Mouse (Mus musculus) NIH3T3 (cell line): ENCODE data around the gene D17Wsu92e.

Source experiments
- DNase-seq: peaks from one replicate; pipeline ENCODE4 v3.0.0-alpha.2; 2012; ENCODE audit warnings: low read depth

The D17Wsu92e gene

GRCm38 (mm10) chr17:27790015-27790414 is 30.4 kb downstream of the D17Wsu92e start:
- DNase-seq: no peak

- DNase-seq: no peak
These were observed 31.8 kb downstream of the D17Wsu92e start for GRCm38 (mm10) chr17:27788456-27789172.

- DNase-seq: no peak
These were observed 36.9 kb downstream of the D17Wsu92e start for GRCm38 (mm10) chr17:27783567-27783966.

GRCm38 (mm10) chr17:27781059-27781687 is 39.3 kb downstream of the D17Wsu92e start:
- peak; percentile 66 for DNase-seq

- DNase-seq: no peak
These were observed 40.7 kb downstream of the D17Wsu92e start for GRCm38 (mm10) chr17:27779755-27780154.

- DNase-seq: no peak
These were observed 41.6 kb downstream of the D17Wsu92e start for GRCm38 (mm10) chr17:27778671-27779355.

- DNase-seq: no peak
These were observed 42.6 kb downstream of the D17Wsu92e start for GRCm38 (mm10) chr17:27777823-27778222.

- DNase-seq: no peak
These were observed 46.2 kb downstream of the D17Wsu92e start for GRCm38 (mm10) chr17:27774198-27774597.

GRCm38 (mm10) chr17:27771616-27772015 is 48.8 kb downstream of the D17Wsu92e start:
- DNase-seq: no peak

- peak; percentile 91 for DNase-seq
These were observed 51.5 kb downstream of the D17Wsu92e start for GRCm38 (mm10) chr17:27768817-27769542.

- DNase-seq: peak; percentile 93
These were observed 52.9 kb downstream of the D17Wsu92e start for GRCm38 (mm10) chr17:27767543-27767942.

- no peak for DNase-seq
These were observed 53.3 kb downstream of the D17Wsu92e start for GRCm38 (mm10) chr17:27767120-27767519.

- DNase-seq: peak; percentile 92
These were observed 55.4 kb downstream of the D17Wsu92e start for GRCm38 (mm10) chr17:27765066-27765465.

GRCm38 (mm10) chr17:27764453-27764852 is 56.0 kb downstream of the D17Wsu92e start:
- no peak for DNase-seq

GRCm38 (mm10) chr17:27762884-27763283 is 57.6 kb downstream of the D17Wsu92e start:
- DNase-seq: no peak

- DNase-seq: peak; percentile 62
These were observed 58.7 kb downstream of the D17Wsu92e start for GRCm38 (mm10) chr17:27761639-27762336.

- no peak for DNase-seq
These were observed 60.3 kb downstream of the D17Wsu92e start for GRCm38 (mm10) chr17:27760169-27760568.

GRCm38 (mm10) chr17:27751314-27752202 is 68.9 kb downstream of the D17Wsu92e start:
- DNase-seq: no peak

GRCm38 (mm10) chr17:27750451-27750942 is 70.0 kb downstream of the D17Wsu92e start:
- no peak for DNase-seq

- DNase-seq: no peak
These were observed 72.3 kb downstream of the D17Wsu92e start for GRCm38 (mm10) chr17:27748123-27748522.
